Mouse (Mus musculus) embryonic facial prominence, embryonic 14.5 days (tissue): Measurements from ENCODE around the gene Cyld. TPM values are rescaled to one million over a fixed set of nuclear protein-coding genes. Genes with fewer than 3 reads are reported as not detected.
A peak's percentile ranks its signal among the peaks of the same experiment; 100 is the strongest.
"Not testable (repeated sequence)": the region's sequence is repeated elsewhere in the genome, so short reads cannot be mapped to it uniquely, and the experiment has no call there.

Experiments
- ATAC-seq: fragments of 200-750 bp; cut with Nextera tagmentation; 2 replicates; pipeline ENCODE4 v1.8.0; 2017; ENCODE audit warnings: low read depth, moderate number of reproducible peaks, moderate TSS enrichment
- DNase-seq: peaks from one replicate; pipeline ENCODE4 v3.0.0-alpha.2; 2015; ENCODE audit warnings: low spot score
- H3K27ac ChIP-seq: fragments of 300-500 bp; sonication (generic); replicated peaks from 2 replicates; pipeline ENCODE4 v1.5.1; 2014; ENCODE audit warnings: low read depth, mild to moderate bottlenecking, low read length, moderate library complexity
- H3K27me3 ChIP-seq: fragments of 300-500 bp; sonication (generic); replicated peaks from 2 replicates; pipeline ENCODE4 v1.6.1; 2014; ENCODE audit warnings: low read length; ENCODE audit not compliant: control insufficient read depth, insufficient read depth
- H3K36me3 ChIP-seq: fragments of 300-500 bp; sonication (generic); 2 replicates; pipeline ENCODE4 v1.6.1; 2014; ENCODE audit warnings: low read length, mixed read lengths; ENCODE audit not compliant: control insufficient read depth, insufficient read depth
- H3K4me1 ChIP-seq: fragments of 300-500 bp; sonication (generic); 2 replicates; pipeline ENCODE4 v1.6.1; 2014; ENCODE audit warnings: antibody characterized with exemption, low read length; ENCODE audit not compliant: control insufficient read depth, insufficient read depth
- H3K4me2 ChIP-seq: fragments of 300-500 bp; sonication (generic); 2 replicates; pipeline ENCODE4 v1.6.1; 2014; ENCODE audit warnings: low read depth, mild to moderate bottlenecking, low read length, moderate library complexity, mixed read lengths
- H3K4me3 ChIP-seq: fragments of 300-500 bp; sonication (generic); 2 replicates; pipeline ENCODE4 v1.5.1; 2014; ENCODE audit warnings: low read depth, mild to moderate bottlenecking, low read length
- H3K9ac ChIP-seq: fragments of 300-500 bp; sonication (generic); 2 replicates; pipeline ENCODE4 v1.6.1; 2014; ENCODE audit warnings: low read depth, mild to moderate bottlenecking, low read length, moderate library complexity, mixed read lengths
- H3K9me3 ChIP-seq: fragments of 300-500 bp; sonication (generic); 2 replicates; pipeline ENCODE4 v1.6.1; 2016; ENCODE audit warnings: low read length; ENCODE audit not compliant: control insufficient read depth
- WGBS: fragments of 180-500 bp; shearing (Covaris S2); extraction: QIAGEN DNeasy Blood & Tissue Kit; methylation state at CpG from one replicate; pipeline ENCODE4 v1.1.7; 2014; 5-methylcytosine and 5-hydroxymethylcytosine counted together
- polyA plus RNA-seq: library from polyadenylated mRNA; unstranded; fragments of >200 nt; fragmentation: Nextera tagmentation; extraction: Ambion mirVana; gene quantifications from 2 replicates; pipeline ENCODE4 v1.2.1, GENCODE M21; 2014

Gene Cyld
- polyA plus RNA-seq = 12.0 and 14.6 TPM in 2 replicates

DNA sequence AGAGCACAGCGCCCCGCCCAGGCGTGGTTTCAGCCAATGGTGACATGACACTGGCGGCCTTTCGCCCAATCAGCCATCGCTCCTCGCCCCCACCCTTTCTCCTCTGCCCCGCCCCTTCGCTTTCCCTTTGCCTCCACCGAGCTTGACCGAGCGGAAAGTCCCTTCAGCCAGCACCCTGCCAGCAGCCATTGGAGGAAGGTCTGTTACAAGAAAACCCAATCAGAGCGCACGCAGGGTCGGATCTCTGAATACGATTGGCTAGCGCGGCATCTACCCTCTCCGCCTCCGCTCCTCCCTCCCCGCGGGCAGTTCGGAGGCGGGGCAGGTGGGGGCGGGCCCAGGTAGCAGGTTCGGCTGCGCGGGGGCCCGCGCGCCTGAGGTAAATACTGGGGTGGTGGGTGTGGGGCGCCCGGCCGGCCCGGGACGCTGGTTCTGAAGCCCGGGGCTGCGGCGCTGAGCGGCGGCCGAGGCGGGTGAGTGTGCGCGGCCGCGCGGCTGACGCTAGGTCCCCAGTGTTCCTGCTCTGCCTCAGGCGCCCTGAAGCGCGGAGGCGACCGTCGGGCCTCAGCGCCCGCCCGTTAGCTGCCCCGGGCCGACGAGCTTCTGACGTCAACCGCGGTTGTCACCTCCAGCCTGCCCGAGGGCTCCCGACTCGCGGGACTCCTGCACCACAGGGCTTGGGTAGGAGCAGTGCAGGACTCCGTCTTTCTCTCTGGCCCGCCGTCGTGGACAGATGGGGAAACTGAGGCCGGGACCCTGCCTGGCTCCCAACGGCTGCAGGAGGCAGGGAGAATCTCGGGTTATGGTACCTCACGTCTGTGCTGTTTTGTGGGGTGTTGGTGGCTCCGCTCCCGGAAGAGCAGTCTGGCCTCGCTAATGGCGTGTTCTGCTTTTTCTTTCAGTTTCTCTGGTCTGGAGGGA lies at the start of gene Cyld:
Gene Cyld (plus strand): TSS at position 308 of the 921 bp plus-strand sequence.
- peak within 1 kb of the TSS; percentile 79 for H3K4me2 ChIP-seq
- no peaks in the 10 kb centered on the region for H3K27me3 ChIP-seq
- ATAC-seq (peak; percentile 100), DNase-seq (peak; percentile 100)
- peaks cover 6% of the 10 kb centered on the region for H3K4me1 ChIP-seq
- WGBS = under 1% methylated on average over 38 of the region's 80 CpGs
- peak within 1 kb of the TSS; percentile 92 for H3K4me3 ChIP-seq
- H3K36me3 ChIP-seq = no peaks in the 10 kb centered on the region
- peak within 1 kb of the TSS; percentile 90 for H3K9ac ChIP-seq
- no peaks in the 10 kb centered on the region for H3K9me3 ChIP-seq
- H3K27ac ChIP-seq = peak within 1 kb of the TSS; percentile 61

DNA sequence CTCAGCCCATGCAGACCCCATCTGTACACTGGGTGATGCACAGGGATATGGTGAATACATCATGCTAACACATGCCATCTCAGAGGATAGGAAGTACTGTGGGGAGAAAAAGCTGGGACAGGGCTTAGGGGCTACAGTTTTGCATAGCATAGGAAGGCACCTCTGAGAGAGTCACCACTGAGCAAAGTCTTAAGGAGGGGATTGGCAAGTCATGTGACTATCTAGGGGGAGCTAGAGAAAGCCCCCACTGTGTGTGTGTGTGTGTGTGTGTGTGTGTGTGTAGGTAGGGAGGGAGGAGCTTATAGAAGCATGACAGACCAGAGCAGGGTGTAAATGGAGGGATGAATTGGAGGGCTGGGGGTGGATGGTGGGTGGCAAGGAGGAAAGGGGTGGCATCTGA lies 48.5 kb upstream of the Cyld start:
- peak overlapping the region; percentile 59; the same call in 1 of the 2 replicates for H3K4me2 ChIP-seq
- H3K36me3 ChIP-seq = no peaks in the 10 kb centered on the region
- DNase-seq (no peak), ATAC-seq (no peak)
- H3K4me3 ChIP-seq = no peak overlapping the region
- H3K27me3 ChIP-seq = no peaks in the 10 kb centered on the region
- no peak overlapping the region for H3K27ac ChIP-seq
- no peak overlapping the region; the same call in 1 of the 2 replicates for H3K9ac ChIP-seq
- no peaks in the 10 kb centered on the region for H3K9me3 ChIP-seq
- H3K4me1 ChIP-seq = peaks cover 16% of the 10 kb centered on the region

- Histone ChIP-seq H3K4me1 (peaks cover 16% of the 10 kb centered on the region), H3K9me3 (no peaks in the 10 kb centered on the region), H3K4me3 (no peak overlapping the region), H3K27me3 (no peaks in the 10 kb centered on the region), H3K4me2 (no peak overlapping the region), H3K36me3 (no peaks in the 10 kb centered on the region), H3K27ac (no peak overlapping the region), H3K9ac (no peak overlapping the region)
- ATAC-seq = no peak
- DNase-seq = no peak
- WGBS = 75% methylated on average over 6 of the region's 6 CpGs
Measured at GRCm38 (mm10) chr8:88650016-88650708, 46.7 kb upstream of the Cyld start.

DNA sequence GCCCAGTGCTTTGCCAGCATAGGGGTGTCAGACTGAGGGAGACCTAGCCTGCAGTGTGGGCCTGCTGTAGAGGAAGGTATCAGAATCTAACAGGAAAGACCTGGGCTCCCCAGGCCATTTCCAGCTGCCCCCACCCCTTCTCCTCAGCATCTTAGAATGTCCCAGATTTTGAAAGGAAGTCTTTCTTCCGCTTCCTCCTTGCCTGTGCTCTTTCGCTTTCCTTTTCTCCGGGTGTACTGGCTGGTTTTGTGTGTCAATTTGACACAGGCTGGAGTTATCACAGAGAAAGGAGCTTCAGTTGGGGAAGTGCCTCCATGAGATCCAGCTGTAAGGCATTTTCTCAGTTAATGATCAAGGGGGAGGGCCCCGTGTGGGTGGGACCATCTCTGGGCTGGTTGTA lies 45.7 kb upstream of the Cyld start:
- not testable (repeated sequence) for H3K4me2 ChIP-seq, H3K4me3 ChIP-seq, H3K9ac ChIP-seq, H3K36me3 ChIP-seq, H3K27ac ChIP-seq, ATAC-seq, DNase-seq, H3K9me3 ChIP-seq, H3K27me3 ChIP-seq
- H3K4me1 ChIP-seq = peaks cover 16% of the 10 kb centered on the region
- 39% methylated on average over 4 of the region's 4 CpGs for WGBS

DNA sequence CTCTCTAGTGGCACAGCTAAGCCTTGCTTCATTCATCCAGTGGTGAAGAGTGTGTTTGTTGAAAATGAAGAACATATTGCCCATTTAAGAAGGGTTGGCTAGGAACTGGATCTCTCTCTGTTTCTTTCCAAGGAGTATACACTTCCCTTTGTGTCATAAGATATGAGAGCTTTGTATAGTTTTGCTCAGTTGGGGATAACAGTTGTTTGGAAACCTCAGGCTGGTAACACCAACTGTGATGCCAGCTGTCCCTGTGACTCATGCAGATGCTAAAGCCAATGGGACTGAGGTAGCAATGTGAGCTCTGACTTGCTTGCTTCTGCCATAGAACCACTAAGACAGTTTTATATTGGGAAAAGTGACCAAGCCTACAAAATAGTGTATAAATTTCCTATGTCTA lies 41.5 kb upstream of the Cyld start:
- no peaks in the 10 kb centered on the region; the same call in 1 of the 2 replicates for H3K4me1 ChIP-seq
- no peaks in the 10 kb centered on the region for H3K36me3 ChIP-seq
- no peak overlapping the region for H3K4me3 ChIP-seq
- no peaks in the 10 kb centered on the region for H3K27me3 ChIP-seq
- no peaks in the 10 kb centered on the region for H3K9me3 ChIP-seq
- H3K27ac ChIP-seq = no peak overlapping the region
- peak; percentile 69 for DNase-seq
- peak; percentile 81; the same call in 1 of the 2 replicates for ATAC-seq
- no peak overlapping the region for H3K9ac ChIP-seq
- no peak overlapping the region for H3K4me2 ChIP-seq

- Histone ChIP-seq H3K4me1 (no peaks in the 10 kb centered on the region), H3K4me3 (no peak overlapping the region), H3K27ac (peak overlapping the region; percentile 48; the same call in 1 of the 2 replicates), H3K9me3 (no peaks in the 10 kb centered on the region), H3K36me3 (no peaks in the 10 kb centered on the region), H3K27me3 (no peaks in the 10 kb centered on the region), H3K9ac (no peak overlapping the region), H3K4me2 (no peak overlapping the region)
- WGBS = 50% methylated on average over 3 of the region's 3 CpGs
- ATAC-seq (no peak), DNase-seq (no peak)
Measured at GRCm38 (mm10) chr8:88659873-88660272, 37.0 kb upstream of the Cyld start.

- no peaks in the 10 kb centered on the region for H3K27me3 ChIP-seq
- H3K4me2 ChIP-seq = no peak overlapping the region
- no peak overlapping the region for H3K9ac ChIP-seq
- no peak overlapping the region for H3K27ac ChIP-seq
- no peak overlapping the region for H3K4me3 ChIP-seq
- H3K4me1 ChIP-seq = no peaks in the 10 kb centered on the region; the same call in 1 of the 2 replicates
- H3K36me3 ChIP-seq = no peaks in the 10 kb centered on the region
- DNase-seq = no peak
- H3K9me3 ChIP-seq = no peaks in the 10 kb centered on the region
- WGBS = 72% methylated on average over 6 of the region's 6 CpGs
- ATAC-seq = no peak
Measured at GRCm38 (mm10) chr8:88662401-88662821, 34.4 kb upstream of the Cyld start.

DNA sequence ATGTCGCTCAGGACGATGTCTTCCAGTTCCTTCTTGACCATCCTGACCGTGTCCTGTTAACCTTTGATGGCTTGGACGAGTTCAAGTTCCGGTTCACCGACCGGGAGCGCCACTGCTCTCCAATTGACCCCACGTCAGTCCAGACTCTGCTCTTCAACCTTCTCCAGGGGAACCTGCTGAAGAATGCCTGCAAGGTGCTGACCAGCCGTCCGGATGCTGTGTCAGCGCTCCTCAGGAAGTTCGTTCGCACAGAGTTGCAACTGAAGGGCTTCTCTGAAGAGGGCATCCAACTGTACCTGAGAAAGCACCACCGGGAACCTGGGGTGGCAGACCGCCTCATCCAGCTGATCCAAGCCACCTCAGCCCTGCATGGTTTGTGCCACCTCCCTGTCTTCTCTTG lies 32.7 kb upstream of the Cyld start:
- no peak overlapping the region for H3K4me2 ChIP-seq
- DNase-seq (no peak), ATAC-seq (no peak)
- H3K27me3 ChIP-seq = no peaks in the 10 kb centered on the region
- no peaks in the 10 kb centered on the region; the same call in 1 of the 2 replicates for H3K4me1 ChIP-seq
- WGBS = 87% methylated on average over 16 of the region's 16 CpGs
- H3K9me3 ChIP-seq = no peaks in the 10 kb centered on the region
- no peak overlapping the region for H3K27ac ChIP-seq
- no peak overlapping the region for H3K4me3 ChIP-seq
- no peaks in the 10 kb centered on the region for H3K36me3 ChIP-seq
- no peak overlapping the region for H3K9ac ChIP-seq
